Mouse (Mus musculus) lung, embryonic 16.5 days (tissue): Measurements from ENCODE around the gene Kcnd2. TPM values are rescaled to one million over a fixed set of nuclear protein-coding genes. Genes with fewer than 3 reads are reported as not detected.

Source experiments
- ATAC-seq: fragments of 200-750 bp; cut with Nextera tagmentation; 2 replicates; pipeline ENCODE4 v1.8.0; 2017; ENCODE audit warnings: low read depth, mild to moderate bottlenecking, moderate library complexity
- H3K27ac ChIP-seq: fragments of 300-500 bp; sonication (generic); 2 replicates; pipeline ENCODE4 v1.5.1; 2014; ENCODE audit warnings: mild to moderate bottlenecking, control low read depth, low read length
- H3K27me3 ChIP-seq: fragments of 300-500 bp; sonication (generic); 2 replicates; pipeline ENCODE4 v1.6.1; 2014; ENCODE audit warnings: low read depth, low read length, mixed read lengths; ENCODE audit not compliant: control insufficient read depth, insufficient read depth
- H3K36me3 ChIP-seq: fragments of 300-500 bp; sonication (generic); 2 replicates; pipeline ENCODE4 v1.6.1; 2014; ENCODE audit warnings: low read length; ENCODE audit not compliant: control insufficient read depth, insufficient read depth
- H3K4me1 ChIP-seq: fragments of 300-500 bp; sonication (generic); replicated peaks from 2 replicates; pipeline ENCODE4 v1.6.1; 2014; ENCODE audit warnings: low read length, mixed read lengths; ENCODE audit not compliant: control insufficient read depth, insufficient read depth
- H3K4me2 ChIP-seq: fragments of 300-500 bp; sonication (generic); 2 replicates; pipeline ENCODE4 v1.6.1; 2014; ENCODE audit warnings: low read depth, low read length, control low read depth
- H3K4me3 ChIP-seq: fragments of 300-500 bp; sonication (generic); 2 replicates; pipeline ENCODE4 v1.5.1; 2014; ENCODE audit warnings: mild to moderate bottlenecking, low read length, control low read depth
- H3K9ac ChIP-seq: fragments of 300-500 bp; sonication (generic); 2 replicates; pipeline ENCODE4 v1.6.1; 2014; ENCODE audit warnings: low read length, control low read depth
- H3K9me3 ChIP-seq: fragments of 300-500 bp; sonication (generic); 2 replicates; pipeline ENCODE4 v1.6.1; 2016; ENCODE audit warnings: low read length; ENCODE audit not compliant: control insufficient read depth
- WGBS: fragments of 180-500 bp; shearing (Covaris S2); extraction: QIAGEN DNeasy Blood & Tissue Kit; methylation state at CpG from one replicate; pipeline ENCODE4 v1.1.7; 2014; 5-methylcytosine and 5-hydroxymethylcytosine counted together
- polyA plus RNA-seq: library from polyadenylated mRNA; unstranded; fragments of >200 nt; fragmentation: Nextera tagmentation; extraction: Ambion mirVana; gene quantifications from 2 replicates; pipeline ENCODE4 v1.2.1, GENCODE M21; 2015

Gene Kcnd2
- polyA plus RNA-seq, 1 experiment from 2014 or later: 0.14 TPM

GRCm38 (mm10) chr6:21774213-21774916 is 559.1 kb downstream of the Kcnd2 start:
- Histone ChIP-seq H3K36me3 (no peaks in the 10 kb centered on the region), H3K9ac (no peak overlapping the region), H3K4me3 (no peak overlapping the region)

More at GRCm38 (mm10) chr6:21774213-21774916, 559.1 kb downstream of the Kcnd2 start:
- H3K27me3 ChIP-seq: no peaks in the 10 kb centered on the region
- no peak for ATAC-seq
- no peaks in the 10 kb centered on the region for H3K9me3 ChIP-seq
- H3K27ac ChIP-seq: no peak overlapping the region
- H3K4me2 ChIP-seq: no peak overlapping the region
- WGBS: 60% methylated on average over 7 of the region's 7 CpGs
- no peaks in the 10 kb centered on the region for H3K4me1 ChIP-seq
